Mouse (Mus musculus): Measurements from ENCODE around the gene Gm3285.

DNA sequence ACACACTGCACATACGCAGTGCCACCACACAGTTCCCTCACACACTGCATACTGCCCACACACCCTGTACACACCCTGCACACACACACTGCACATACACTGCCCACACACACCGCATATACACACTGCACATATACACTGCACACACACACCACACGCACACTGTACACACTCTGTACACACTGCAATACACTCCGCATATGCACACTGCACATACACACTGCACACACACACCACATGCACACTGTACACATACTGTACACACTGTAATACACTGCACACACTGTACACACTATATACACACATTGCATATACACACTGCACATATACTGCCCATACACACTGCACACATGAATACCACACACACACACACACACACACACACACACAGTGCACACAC is 43.3 kb upstream of the Gm3285 start:
- TF ChIP-seq ELF1 (IDR thresholded peaks at IDR 0.05; ENCODE audit: low read depth, low read length) = no peak
- TF ChIP-seq CTCF (conservative IDR thresholded peaks at IDR 0.05 in 1 of 2, IDR thresholded peaks at IDR 0.05 in 1 of 2; ENCODE audit: low read depth in 2 of 2, low read length in 2 of 2) = no peak
- TF ChIP-seq ZNF384 (IDR thresholded peaks at IDR 0.05; ENCODE audit: low read depth, low read length) = no peak
- no peak for TF ChIP-seq MAZ (IDR thresholded peaks at IDR 0.05; ENCODE audit: low read depth, low read length)
- TF ChIP-seq HCFC1 (IDR thresholded peaks at IDR 0.05; ENCODE audit: low read depth, low read length) = no peak
- no peak for TF ChIP-seq POLR2A (IDR thresholded peaks at IDR 0.05; ENCODE audit: low read depth, low read length)
- no peak for TF ChIP-seq JUN (IDR thresholded peaks at IDR 0.05; ENCODE audit: insufficient read depth, low read depth, low read length)
- no peak for TF ChIP-seq EP300 (IDR thresholded peaks at IDR 0.05; ENCODE audit: low read length)
